Mouse (Mus musculus): ENCODE measurements around the gene Adamts18. TPM values are rescaled to one million over a fixed set of nuclear protein-coding genes. Genes with fewer than 3 reads are reported as not detected.

Gene Adamts18
- polyA plus RNA-seq, 2 experiments: 2.7 to 3.1 TPM

- no peak overlapping the region for H3K9ac ChIP-seq (ENCODE audit: low read depth, low read length, severe bottlenecking)
- H3K27me3 ChIP-seq (ENCODE audit: control insufficient read depth, insufficient read depth, low read length): peaks cover 21% of the 10 kb centered on the region
- 28% methylated on average over 4 of the region's 4 CpGs for WGBS
- no peak for TF ChIP-seq POLR2A (IDR thresholded peaks at IDR 0.05; ENCODE audit: borderline replicate concordance, extremely low read depth, insufficient read depth, insufficient read length)
- no peak overlapping the region for H3K4me2 ChIP-seq (replicated peaks; ENCODE audit: low read depth, low read length, severe bottlenecking)
- H3K36me3 ChIP-seq (ENCODE audit: control insufficient read depth, insufficient read depth, low read length): no peaks in the 10 kb centered on the region
- H3K9me3 ChIP-seq (ENCODE audit: control insufficient read depth, low read length): no peaks in the 10 kb centered on the region
- peaks cover 11% of the 10 kb centered on the region for H3K4me1 ChIP-seq (ENCODE audit: control insufficient read depth, insufficient read depth, low read length)
- DNase-seq (ENCODE audit: low spot score): peak; percentile 22
- no peak overlapping the region for H3K27ac ChIP-seq (replicated peaks; ENCODE audit: low read depth, low read length)
- ATAC-seq (ENCODE audit: low FRiP score, low read depth): no peak
- no peak overlapping the region for H3K4me3 ChIP-seq (replicated peaks; ENCODE audit: low read length)
Observed at GRCm38 (mm10) chr8:113853714-113854113, 5.2 kb upstream of the Adamts18 start.

DNA sequence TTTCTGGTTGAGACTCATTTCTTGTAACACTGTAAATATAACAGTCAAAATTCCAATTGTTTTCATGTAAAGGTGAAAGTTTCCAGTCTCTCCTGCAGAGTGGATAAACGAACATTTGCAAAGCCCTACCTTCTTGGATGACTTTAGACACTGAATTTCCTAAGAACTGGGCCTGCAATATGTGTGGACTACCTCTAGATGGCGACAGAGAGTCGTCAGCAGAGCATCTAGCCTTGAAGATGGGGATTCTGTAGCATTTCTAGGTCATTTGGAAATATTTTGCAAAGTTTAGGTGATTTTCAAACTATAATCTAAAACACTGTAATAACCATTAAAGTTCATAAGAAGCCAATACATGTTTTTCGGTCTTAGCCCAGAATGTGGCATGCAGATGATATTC lies 3.1 kb upstream of the Adamts18 start:
- TF ChIP-seq POLR2A (IDR thresholded peaks at IDR 0.05; ENCODE audit: borderline replicate concordance, extremely low read depth, insufficient read depth, insufficient read length): no peak
- ATAC-seq (ENCODE audit: low FRiP score, low read depth) (no peak), DNase-seq (ENCODE audit: low spot score) (no peak)
- H3K4me2 ChIP-seq (replicated peaks; ENCODE audit: low read depth, low read length, severe bottlenecking): no peak overlapping the region
- H3K36me3 ChIP-seq (ENCODE audit: control insufficient read depth, insufficient read depth, low read length): no peaks in the 10 kb centered on the region
- H3K9ac ChIP-seq (ENCODE audit: low read depth, low read length, severe bottlenecking): no peak overlapping the region
- no peak overlapping the region for H3K4me3 ChIP-seq (replicated peaks; ENCODE audit: low read length)
- WGBS: 44% methylated on average over 4 of the region's 4 CpGs
- peaks cover 18% of the 10 kb centered on the region for H3K4me1 ChIP-seq (ENCODE audit: control insufficient read depth, insufficient read depth, low read length)
- no peaks in the 10 kb centered on the region for H3K9me3 ChIP-seq (ENCODE audit: control insufficient read depth, low read length)
- H3K27ac ChIP-seq (replicated peaks; ENCODE audit: low read depth, low read length): no peak overlapping the region
- H3K27me3 ChIP-seq (ENCODE audit: control insufficient read depth, insufficient read depth, low read length): peaks cover 42% of the 10 kb centered on the region

GRCm38 (mm10) chr8:113848081-113848652 lies 371 bp downstream of the Adamts18 start:
- Histone ChIP-seq H3K36me3 (ENCODE audit: control insufficient read depth, insufficient read depth, low read length) (no peaks in the 10 kb centered on the region), H3K4me2 (replicated peaks; ENCODE audit: low read depth, low read length, severe bottlenecking) (peak overlapping the region; percentile 90), H3K4me3 (replicated peaks; ENCODE audit: low read length) (peak overlapping the region; percentile 46), H3K9ac (ENCODE audit: low read depth, low read length, severe bottlenecking) (peak overlapping the region; percentile 49), H3K9me3 (ENCODE audit: control insufficient read depth, low read length) (no peaks in the 10 kb centered on the region), H3K4me1 (ENCODE audit: control insufficient read depth, insufficient read depth, low read length) (peaks cover 10% of the 10 kb centered on the region; the same call in 1 of the 2 replicates), H3K27me3 (ENCODE audit: control insufficient read depth, insufficient read depth, low read length) (peaks cover 57% of the 10 kb centered on the region), H3K27ac (replicated peaks; ENCODE audit: low read depth, low read length) (no peak overlapping the region)
- peak; percentile 28; the same call in 1 of the 2 replicates for ATAC-seq (ENCODE audit: low FRiP score, low read depth)
- WGBS: under 1% methylated on average over 40 of the region's 50 CpGs
- no peak for TF ChIP-seq POLR2A (IDR thresholded peaks at IDR 0.05; ENCODE audit: borderline replicate concordance, extremely low read depth, insufficient read depth, insufficient read length)
- no peak for DNase-seq (ENCODE audit: low spot score)

DNA sequence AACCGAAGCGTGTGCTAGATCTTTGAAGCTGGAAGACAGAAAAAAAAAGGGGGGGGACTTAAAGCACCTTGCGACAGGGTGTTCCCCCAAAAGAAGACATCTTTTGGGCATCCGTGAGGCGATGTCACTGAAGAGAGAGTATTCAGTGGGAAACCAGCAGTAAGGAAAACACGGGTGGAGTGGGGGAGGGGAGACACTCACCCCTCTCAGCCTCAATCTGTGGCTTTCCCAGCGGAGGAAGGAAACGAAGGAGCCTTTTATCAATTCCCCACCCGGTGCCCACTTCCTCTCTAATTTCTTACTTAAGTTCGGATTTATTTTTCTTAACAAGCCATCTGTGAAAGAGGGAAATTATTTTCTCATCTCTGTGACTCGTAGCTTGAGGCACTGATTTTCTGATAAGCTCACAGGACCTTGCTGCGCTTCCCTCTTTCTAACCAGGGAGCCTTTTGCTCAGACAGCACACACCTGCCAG lies 895 bp downstream of the Adamts18 start:
- H3K4me1 ChIP-seq (ENCODE audit: control insufficient read depth, insufficient read depth, low read length): peaks cover 10% of the 10 kb centered on the region; the same call in 1 of the 2 replicates
- peaks cover 57% of the 10 kb centered on the region for H3K27me3 ChIP-seq (ENCODE audit: control insufficient read depth, insufficient read depth, low read length)
- peak overlapping the region; percentile 46 for H3K4me3 ChIP-seq (replicated peaks; ENCODE audit: low read length)
- DNase-seq (ENCODE audit: low spot score) (no peak), ATAC-seq (ENCODE audit: low FRiP score, low read depth) (no peak)
- TF ChIP-seq POLR2A (IDR thresholded peaks at IDR 0.05; ENCODE audit: borderline replicate concordance, extremely low read depth, insufficient read depth, insufficient read length): no peak
- no peak overlapping the region for H3K9ac ChIP-seq (ENCODE audit: low read depth, low read length, severe bottlenecking)
- no peak overlapping the region for H3K27ac ChIP-seq (replicated peaks; ENCODE audit: low read depth, low read length)
- WGBS: 18% methylated on average over 12 of the region's 12 CpGs
- no peaks in the 10 kb centered on the region for H3K9me3 ChIP-seq (ENCODE audit: control insufficient read depth, low read length)
- H3K4me2 ChIP-seq (replicated peaks; ENCODE audit: low read depth, low read length, severe bottlenecking): peak overlapping the region; percentile 90
- no peaks in the 10 kb centered on the region for H3K36me3 ChIP-seq (ENCODE audit: control insufficient read depth, insufficient read depth, low read length)

DNA sequence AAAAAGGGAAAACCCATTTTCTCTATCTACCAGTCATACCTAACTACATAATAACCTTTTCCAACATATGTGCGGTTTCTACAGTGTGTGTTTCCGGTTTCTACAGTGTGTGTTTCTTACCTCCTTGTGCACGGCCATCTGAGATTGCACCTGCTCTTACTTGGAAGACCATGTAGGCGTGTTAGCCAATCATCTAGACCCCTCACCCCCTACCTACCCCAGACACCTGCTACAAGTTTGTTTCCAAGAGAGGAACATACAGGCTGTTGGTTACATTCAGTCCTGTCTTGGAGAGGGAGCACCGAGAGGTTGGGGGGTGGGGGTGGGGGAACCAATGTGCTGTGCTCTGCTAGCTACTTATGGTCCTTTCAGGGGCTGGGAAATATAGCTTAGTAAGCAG lies 1.9 kb downstream of the Adamts18 start:
- no peaks in the 10 kb centered on the region for H3K9me3 ChIP-seq (ENCODE audit: control insufficient read depth, low read length)
- peaks cover 57% of the 10 kb centered on the region for H3K27me3 ChIP-seq (ENCODE audit: control insufficient read depth, insufficient read depth, low read length)
- DNase-seq (ENCODE audit: low spot score): no peak
- H3K27ac ChIP-seq (replicated peaks; ENCODE audit: low read depth, low read length): no peak overlapping the region
- H3K4me1 ChIP-seq (ENCODE audit: control insufficient read depth, insufficient read depth, low read length): peaks cover 10% of the 10 kb centered on the region; the same call in 1 of the 2 replicates
- H3K4me3 ChIP-seq (replicated peaks; ENCODE audit: low read length): no peak overlapping the region
- 61% methylated on average over 5 of the region's 5 CpGs for WGBS
- H3K9ac ChIP-seq (ENCODE audit: low read depth, low read length, severe bottlenecking): no peak overlapping the region
- no peak for TF ChIP-seq POLR2A (IDR thresholded peaks at IDR 0.05; ENCODE audit: borderline replicate concordance, extremely low read depth, insufficient read depth, insufficient read length)
- no peaks in the 10 kb centered on the region for H3K36me3 ChIP-seq (ENCODE audit: control insufficient read depth, insufficient read depth, low read length)
- no peak for ATAC-seq (ENCODE audit: low FRiP score, low read depth)
- H3K4me2 ChIP-seq (replicated peaks; ENCODE audit: low read depth, low read length, severe bottlenecking): no peak overlapping the region
